Mouse (Mus musculus) midbrain, embryonic 11.5 days (tissue): Measurements from ENCODE around the gene Fam189b. TPM values are rescaled to one million over a fixed set of nuclear protein-coding genes. Genes with fewer than 3 reads are reported as not detected.

ENCODE experiments used
- ATAC-seq: fragments of 200-750 bp; cut with Nextera tagmentation; 2 replicates; pipeline ENCODE4 v1.8.0; 2017; ENCODE audit warnings: moderate TSS enrichment, moderate library complexity; ENCODE audit not compliant: low FRiP score
- DNase-seq: peaks from one replicate; pipeline ENCODE4 v3.0.0; 2015; ENCODE audit warnings: low spot score; ENCODE audit errors: missing footprints
- H3K27ac ChIP-seq: fragments of 300-500 bp; sonication (generic); 2 replicates; pipeline ENCODE4 v1.5.1; 2014; ENCODE audit warnings: low read depth, low read length
- H3K27me3 ChIP-seq: fragments of 300-500 bp; sonication (generic); 2 replicates; pipeline ENCODE4 v1.6.1; 2014; ENCODE audit warnings: mild to moderate bottlenecking, low read length, moderate library complexity, mixed read lengths; ENCODE audit not compliant: control insufficient read depth, insufficient read depth
- H3K36me3 ChIP-seq: fragments of 300-500 bp; sonication (generic); 2 replicates; pipeline ENCODE4 v1.6.1; 2014; ENCODE audit warnings: mild to moderate bottlenecking, low read length, moderate library complexity, mixed read lengths; ENCODE audit not compliant: control insufficient read depth, insufficient read depth
- H3K4me1 ChIP-seq: fragments of 300-500 bp; sonication (generic); 2 replicates; pipeline ENCODE4 v1.6.1; 2014; ENCODE audit warnings: low read length; ENCODE audit not compliant: control insufficient read depth, insufficient read depth
- H3K4me2 ChIP-seq: fragments of 300-500 bp; sonication (generic); 2 replicates; pipeline ENCODE4 v1.6.1; 2014; ENCODE audit warnings: mild to moderate bottlenecking, moderate library complexity
- H3K4me3 ChIP-seq: fragments of 300-500 bp; sonication (generic); 2 replicates; pipeline ENCODE4 v1.5.1; 2014; ENCODE audit warnings: low read depth, low read length
- H3K9ac ChIP-seq: fragments of 300-500 bp; sonication (generic); 2 replicates; pipeline ENCODE4 v1.6.1; 2014; ENCODE audit warnings: low read length
- H3K9me3 ChIP-seq: fragments of 300-500 bp; sonication (generic); 2 replicates; pipeline ENCODE4 v1.6.1; 2016; ENCODE audit warnings: low read length; ENCODE audit not compliant: control insufficient read depth
- WGBS: fragments of 180-500 bp; shearing (Covaris S2); extraction: QIAGEN DNeasy Blood & Tissue Kit; methylation state at CpG from one replicate; pipeline ENCODE4 v1.1.7; 2014; 5-methylcytosine and 5-hydroxymethylcytosine counted together
- microRNA counts: library from miRNA; unstranded; fragments of <30 nt; microRNA quantifications from one replicate; lab custom pipeline; 2015
- microRNA-seq: library from miRNA; unstranded; fragments of <30 nt; microRNA quantifications from one replicate; pipeline ENCODE4, GENCODE M21; 2017
- polyA plus RNA-seq: library from polyadenylated mRNA; unstranded; fragments of >200 nt; fragmentation: Nextera tagmentation; extraction: Ambion mirVana; gene quantifications from 2 replicates; pipeline ENCODE4 v1.2.1, GENCODE M21; 2014

The Fam189b gene
- polyA plus RNA-seq, 1 experiment from 2014 or later = 20.2 TPM

GRCm38 (mm10) chr3:89236516-89236915, 53.6 kb downstream of the Fam189b start:
- Histone ChIP-seq H3K27ac (no peak overlapping the region), H3K36me3 (no peaks in the 10 kb centered on the region; the same call in 1 of the 2 replicates), H3K4me2 (no peak overlapping the region), H3K27me3 (no peaks in the 10 kb centered on the region), H3K9me3 (no peaks in the 10 kb centered on the region), H3K9ac (no peak overlapping the region), H3K4me3 (no peak overlapping the region), H3K4me1 (no peaks in the 10 kb centered on the region)
- ATAC-seq = no peak
- 92% methylated on average over 10 of the region's 10 CpGs for WGBS
- no peak for DNase-seq

DNA sequence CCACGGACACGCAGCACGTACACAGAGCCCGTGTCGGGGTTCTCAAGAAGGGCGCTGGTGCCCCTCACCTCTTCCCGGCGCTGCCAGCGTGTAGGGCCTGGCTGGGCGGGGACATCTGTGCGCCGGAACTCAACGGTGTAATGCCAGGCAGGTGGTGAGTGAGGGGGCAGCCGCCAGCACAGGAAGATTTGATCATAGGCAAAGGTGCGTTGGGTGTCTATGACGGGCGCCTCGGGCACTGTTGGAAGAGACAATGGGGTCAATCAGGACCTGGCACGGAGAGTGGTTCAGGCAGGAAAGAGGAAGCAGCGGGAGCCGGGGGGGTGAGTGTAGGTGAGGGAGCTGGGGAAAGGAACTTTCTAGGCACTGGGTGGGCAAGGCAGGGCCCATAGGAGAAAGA, 54.7 kb downstream of the Fam189b start:
- H3K4me3 ChIP-seq = no peak overlapping the region
- no peaks in the 10 kb centered on the region for H3K9me3 ChIP-seq
- no peak for ATAC-seq
- no peaks in the 10 kb centered on the region; the same call in 1 of the 2 replicates for H3K36me3 ChIP-seq
- no peak overlapping the region for H3K9ac ChIP-seq
- H3K27me3 ChIP-seq = no peaks in the 10 kb centered on the region
- H3K4me2 ChIP-seq = no peak overlapping the region
- no peaks in the 10 kb centered on the region for H3K4me1 ChIP-seq
- WGBS = 95% methylated on average over 21 of the region's 21 CpGs
- H3K27ac ChIP-seq = no peak overlapping the region
- DNase-seq = no peak

- no peak overlapping the region for H3K4me3 ChIP-seq
- no peak for DNase-seq
- no peaks in the 10 kb centered on the region for H3K27me3 ChIP-seq
- H3K9me3 ChIP-seq = no peaks in the 10 kb centered on the region
- WGBS = 86% methylated on average over 12 of the region's 12 CpGs
- no peak for ATAC-seq
- no peak overlapping the region for H3K9ac ChIP-seq
- H3K4me1 ChIP-seq = peaks cover 4% of the 10 kb centered on the region
- no peaks in the 10 kb centered on the region; the same call in 1 of the 2 replicates for H3K36me3 ChIP-seq
- H3K27ac ChIP-seq = no peak overlapping the region
- H3K4me2 ChIP-seq = no peak overlapping the region
Measured at GRCm38 (mm10) chr3:89238494-89238893, 55.6 kb downstream of the Fam189b start.

MicroRNAs encoded within 50 kb of the gene (microRNA counts, 519-probe panel; counts per million panel counts)
- microRNA mmu-miR-92b (lab: Ali Mortazavi, UCI) = 5,990 counts per million, percentile 81 among the panel's probes with 10 or more counts

Small RNA genes within 50 kb of the gene (microRNA-seq; reads per million reads assigned to microRNA genes)
- gene Mir92b = 20,320 reads per million, percentile 98 among the genes with 10 or more reads in this experiment

Other genes starting within 250 kb of the Fam189b start
- gene Ash1l, start 232.5 kb upstream of the Fam189b start, polyA plus RNA-seq = 12.7 and 14.5 TPM in 2 replicates
- gene Dap3, start 232.0 kb upstream of the Fam189b start, polyA plus RNA-seq = 148 and 157 TPM in 2 replicates
- gene Rusc1, start 89.8 kb upstream of the Fam189b start, polyA plus RNA-seq = 25.2 and 28.0 TPM in 2 replicates
- not detected in 2 replicates for gene Gm43738, start 82.0 kb upstream of the Fam189b start, polyA plus RNA-seq
- gene Fdps, start 81.2 kb upstream of the Fam189b start, polyA plus RNA-seq = 342 TPM in 2 replicates
- gene Pklr, start 47.0 kb upstream of the Fam189b start, polyA plus RNA-seq = 1.7 and 2.2 TPM in 2 replicates
- gene Hcn3, start 22.9 kb upstream of the Fam189b start, polyA plus RNA-seq = 4.5 and 4.7 TPM in 2 replicates
- gene Clk2, start 18.3 kb upstream of the Fam189b start, polyA plus RNA-seq = 24.1 and 29.5 TPM in 2 replicates
- 74.4 and 77.2 TPM in 2 replicates for gene Scamp3, start 5.7 kb upstream of the Fam189b start, polyA plus RNA-seq
- gene Gba, start 19.8 kb downstream of the Fam189b start, polyA plus RNA-seq = 41.4 and 45.9 TPM in 2 replicates
- gene Thbs3, start 32.0 kb downstream of the Fam189b start, polyA plus RNA-seq = 50.7 and 55.8 TPM in 2 replicates
- 174 and 179 TPM in 2 replicates for gene Mtx1, start 43.9 kb downstream of the Fam189b start, polyA plus RNA-seq
- 2.7 and 4.4 TPM in 2 replicates for gene Muc1, start 45.9 kb downstream of the Fam189b start, polyA plus RNA-seq
- gene Krtcap2, start 62.8 kb downstream of the Fam189b start, polyA plus RNA-seq = 261 and 270 TPM in 2 replicates
- 7.1 and 8.5 TPM in 2 replicates for gene Trim46, start 63.2 kb downstream of the Fam189b start, polyA plus RNA-seq
- 83.0 and 87.2 TPM in 2 replicates for gene Dpm3, start 76.2 kb downstream of the Fam189b start, polyA plus RNA-seq
- 33.0 and 34.7 TPM in 2 replicates for gene Slc50a1, start 87.4 kb downstream of the Fam189b start, polyA plus RNA-seq
- gene Efna1, start 98.0 kb downstream of the Fam189b start, polyA plus RNA-seq = 12.2 and 12.5 TPM in 2 replicates
- gene Efna3, start 139.8 kb downstream of the Fam189b start, polyA plus RNA-seq = 4.6 and 6.4 TPM in 2 replicates
- gene Efna4, start 154.9 kb downstream of the Fam189b start, polyA plus RNA-seq = 15.3 and 17.5 TPM in 2 replicates
- 17.0 and 18.7 TPM in 2 replicates for gene Adam15, start 166.9 kb downstream of the Fam189b start, polyA plus RNA-seq
- gene Dcst2, start 178.8 kb downstream of the Fam189b start, polyA plus RNA-seq = 0.33 TPM in 1 of 2 replicates, not detected in the other
- 0.23 and 0.40 TPM in 2 replicates for gene Dcst1, start 182.1 kb downstream of the Fam189b start, polyA plus RNA-seq
- 0.27 and 0.32 TPM in 2 replicates for gene Zbtb7b, start 211.6 kb downstream of the Fam189b start, polyA plus RNA-seq
- 0.52 TPM in 1 of 2 replicates, not detected in the other for gene Lenep, start 219.7 kb downstream of the Fam189b start, polyA plus RNA-seq
- 25.0 and 25.4 TPM in 2 replicates for gene Flad1, start 228.7 kb downstream of the Fam189b start, polyA plus RNA-seq
- 420 and 441 TPM in 2 replicates for gene Cks1b, start 235.2 kb downstream of the Fam189b start, polyA plus RNA-seq
- 23.4 and 26.2 TPM in 2 replicates for gene Shc1, start 235.3 kb downstream of the Fam189b start, polyA plus RNA-seq
- gene Pygo2, start 247.1 kb downstream of the Fam189b start, polyA plus RNA-seq = 47.2 and 52.5 TPM in 2 replicates